Mouse (Mus musculus) thymus, postnatal 10 days (tissue): ENCODE results near the gene Slc4a2.
"Not testable (repeated sequence)": the region's sequence is repeated elsewhere in the genome, so short reads cannot be mapped to it uniquely, and the experiment has no call there.

ENCODE experiments used
- DNase-seq, 2 experiments: peaks; one replicate each; pipeline ENCODE4 v3.0.0; 2021; ENCODE audit warnings: low spot score in 2 of 2

The Slc4a2 gene

DNA sequence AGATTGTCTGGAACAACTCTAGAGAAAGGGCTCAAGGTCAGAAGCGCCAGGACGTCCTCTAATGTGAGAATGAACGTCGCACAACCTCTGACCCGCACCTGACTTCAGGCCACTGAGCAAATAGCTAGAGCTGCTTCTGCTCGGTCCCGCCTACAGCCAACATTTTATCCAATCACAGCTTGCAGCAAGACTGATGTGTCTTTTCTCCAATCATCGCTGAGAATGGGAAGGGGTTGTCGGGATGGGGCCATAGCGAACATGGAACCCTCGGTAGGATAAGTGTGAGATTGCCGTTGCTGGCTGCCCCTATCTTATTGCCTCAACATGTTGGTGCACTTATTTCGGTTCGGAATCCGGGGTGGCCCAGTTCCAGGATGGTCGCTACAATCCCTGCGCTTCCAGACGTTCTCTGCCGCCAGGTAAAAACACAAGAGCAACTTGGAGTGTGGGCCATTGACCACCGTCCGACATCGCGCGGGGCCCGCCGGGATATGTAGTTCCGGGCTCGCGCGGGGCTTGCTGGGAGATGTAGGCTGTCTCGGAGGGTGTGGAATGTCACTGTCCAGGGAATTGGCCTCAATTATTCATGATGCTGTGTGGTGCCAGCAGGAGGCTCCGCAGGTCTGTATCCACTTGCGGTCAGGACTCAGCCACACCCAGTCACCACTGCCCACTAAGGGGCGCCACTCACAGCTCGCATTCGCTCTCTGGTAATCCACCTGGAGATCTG is 29.3 kb upstream of the Slc4a2 start:
- DNase-seq: peak; percentile 87 to 88

DNA sequence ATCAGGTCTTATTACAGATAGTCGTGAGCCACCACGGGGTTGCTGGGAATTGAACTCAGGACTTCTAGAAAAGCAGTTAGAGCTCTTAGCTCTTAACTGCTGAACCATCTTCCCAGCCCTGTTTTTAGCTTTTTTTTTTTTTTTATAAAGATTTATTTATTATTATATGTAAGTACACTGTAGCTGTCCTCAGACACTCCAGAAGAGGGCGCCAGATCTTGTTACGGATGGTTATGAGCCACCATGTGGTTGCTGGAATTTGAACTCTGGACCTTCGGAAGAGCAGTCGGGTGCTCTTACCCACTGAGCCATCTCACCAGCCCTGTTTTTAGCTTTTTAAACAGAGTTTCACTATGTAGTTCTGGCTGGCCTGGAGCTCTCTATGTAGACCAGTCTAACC is 27.4 kb upstream of the Slc4a2 start:
- not testable (repeated sequence) for DNase-seq

DNA sequence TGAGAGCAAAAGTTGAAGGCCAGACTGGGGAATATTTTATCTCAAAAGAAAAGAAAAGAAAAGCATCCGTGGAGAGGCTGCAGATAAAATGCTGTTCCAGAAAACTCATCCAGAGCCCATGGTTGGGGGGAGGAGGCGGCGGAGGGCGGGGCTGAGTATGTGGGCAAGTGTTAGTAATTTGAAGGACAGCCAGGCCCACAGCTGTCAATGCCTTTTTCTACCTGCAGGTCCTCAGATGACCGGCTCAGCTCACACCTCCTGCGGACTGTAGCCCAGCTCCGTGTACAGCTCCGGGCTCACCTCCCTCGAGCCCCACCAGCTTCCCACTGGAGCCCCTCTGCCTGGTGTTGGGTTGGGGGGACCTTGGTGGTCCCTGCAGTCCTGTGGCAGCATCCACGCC is 24.0 kb upstream of the Slc4a2 start:
- DNase-seq: no peak

DNA sequence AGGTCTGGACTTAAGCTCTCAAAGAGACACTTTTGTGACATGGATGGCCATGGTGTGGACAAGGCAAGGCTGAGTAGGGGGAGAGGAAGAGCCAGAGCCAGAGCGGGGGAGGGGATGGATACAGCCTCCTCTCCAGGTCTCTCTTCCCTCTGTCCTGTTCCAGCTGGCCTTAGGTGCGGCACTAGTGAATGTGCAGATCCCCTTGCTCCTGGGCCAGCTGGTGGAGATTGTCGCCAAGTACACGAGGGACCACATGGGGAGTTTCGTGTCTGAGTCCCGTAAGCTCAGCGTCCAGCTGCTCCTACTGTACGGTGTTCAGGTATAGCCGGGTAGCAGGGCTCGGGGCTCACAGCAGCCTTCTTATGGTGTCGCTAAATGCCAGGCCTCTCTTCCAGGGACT is 23.3 kb upstream of the Slc4a2 start:
- DNase-seq: no peak

DNA sequence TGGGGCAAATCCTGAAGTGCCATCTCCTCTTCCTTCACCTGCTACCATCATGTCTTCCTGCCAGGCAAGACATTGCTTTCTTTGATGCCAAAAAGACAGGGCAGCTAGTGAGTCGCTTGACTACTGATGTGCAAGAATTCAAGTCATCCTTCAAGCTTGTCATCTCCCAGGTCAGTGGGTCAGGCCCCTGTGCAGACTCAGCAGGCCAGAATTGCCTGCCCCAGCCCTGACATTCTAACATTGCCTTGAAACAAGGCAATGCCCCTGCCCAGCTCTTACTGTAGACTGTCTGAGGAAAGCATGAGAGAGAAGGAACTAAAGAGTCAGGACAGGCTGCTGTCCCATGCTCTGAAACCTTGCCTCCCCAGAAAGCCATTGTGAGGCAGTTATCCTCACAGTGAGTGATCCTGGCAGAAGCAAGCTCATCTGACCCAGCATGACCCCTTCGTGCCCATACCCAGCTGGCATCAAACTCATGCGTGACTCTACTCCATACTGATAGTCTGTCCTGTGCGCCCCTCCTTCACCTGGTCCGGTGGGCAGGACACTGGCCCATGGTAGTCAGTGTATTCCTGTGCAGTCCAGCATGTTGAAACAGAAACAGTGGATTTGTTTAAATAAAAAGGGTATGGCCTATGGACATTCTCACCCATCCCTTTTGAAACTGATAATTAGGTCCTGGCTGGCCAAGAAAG is 22.6 kb upstream of the Slc4a2 start:
- no peak for DNase-seq

DNA sequence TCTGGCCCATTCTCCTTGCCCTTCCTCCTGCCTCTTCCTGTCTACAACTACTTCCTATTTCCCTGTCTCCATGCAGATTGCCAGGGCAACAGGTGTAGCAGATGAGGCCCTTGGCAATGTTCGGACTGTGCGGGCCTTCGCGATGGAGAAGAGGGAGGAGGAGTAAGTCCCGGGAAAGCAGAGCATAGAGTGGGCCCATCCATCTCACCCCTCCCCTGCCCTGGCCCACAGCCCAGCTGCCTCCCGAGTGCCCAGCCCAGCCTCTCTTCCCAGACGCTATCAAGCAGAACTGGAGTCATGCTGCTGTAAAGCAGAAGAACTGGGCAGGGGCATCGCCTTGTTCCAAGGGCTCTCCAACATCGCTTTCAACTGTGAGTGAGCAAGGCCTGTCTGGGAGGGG is 21.7 kb upstream of the Slc4a2 start:
- no peak for DNase-seq

DNA sequence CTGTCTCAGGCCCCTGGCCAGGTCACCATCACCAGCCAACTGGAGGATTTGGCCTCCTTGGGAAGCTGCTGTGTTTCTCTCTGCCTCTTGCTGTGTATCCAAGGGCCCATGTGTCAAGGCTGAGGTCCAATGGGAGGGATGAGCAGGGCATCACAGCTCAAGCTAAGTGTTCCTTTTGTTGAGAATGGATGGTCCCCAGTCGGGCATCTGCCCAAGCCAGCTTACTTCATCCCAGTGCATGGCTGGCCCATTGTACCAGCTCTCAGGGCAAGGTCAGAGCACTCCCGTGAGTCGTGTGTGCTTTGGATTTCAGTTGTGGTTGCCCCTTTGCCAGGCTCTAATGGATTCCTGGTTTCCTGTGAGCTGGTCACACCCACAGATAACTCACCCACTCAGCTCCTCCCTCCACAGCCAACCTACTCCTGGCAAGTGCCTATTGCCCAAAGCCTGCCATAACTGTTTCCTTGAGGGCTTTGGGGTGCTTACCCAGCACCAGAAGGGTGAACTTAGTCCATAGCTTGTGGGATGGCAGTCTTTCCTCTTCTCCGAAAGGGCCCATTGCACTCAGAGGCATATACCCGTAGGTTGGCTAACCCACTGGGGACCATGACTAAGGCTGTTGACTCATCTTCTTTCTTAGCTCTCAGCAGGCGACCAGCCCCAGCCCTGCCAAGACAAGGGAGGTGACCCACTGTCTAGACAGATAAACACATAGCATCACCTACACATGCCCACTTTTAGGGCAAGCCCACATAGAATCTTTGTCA is 18.9 kb upstream of the Slc4a2 start:
- no peak for DNase-seq

DNA sequence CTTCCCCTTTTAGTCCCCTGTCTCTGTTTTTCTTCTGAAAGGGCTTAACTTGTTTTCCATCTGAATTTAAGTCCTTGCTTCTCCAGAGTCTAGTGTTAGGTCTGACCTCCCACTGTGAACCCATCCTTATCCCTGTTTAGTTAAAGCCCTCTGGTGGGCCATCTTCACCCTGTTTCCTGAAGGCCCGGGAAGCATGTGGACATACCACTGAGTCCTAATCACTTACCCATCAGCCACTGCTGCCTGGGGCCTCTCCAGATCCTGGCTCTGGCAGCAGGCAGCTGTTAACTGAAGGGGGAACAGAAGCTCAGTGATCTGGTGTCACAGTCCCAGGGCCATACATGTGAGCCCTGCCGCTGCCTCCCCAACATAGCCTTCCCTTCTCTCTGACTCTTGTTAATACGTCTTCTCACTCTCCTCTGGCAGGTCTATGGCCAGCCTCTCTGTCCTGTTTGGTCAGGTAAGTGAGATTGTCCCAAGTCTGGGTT is 18.2 kb upstream of the Slc4a2 start:
- no peak for DNase-seq

DNA sequence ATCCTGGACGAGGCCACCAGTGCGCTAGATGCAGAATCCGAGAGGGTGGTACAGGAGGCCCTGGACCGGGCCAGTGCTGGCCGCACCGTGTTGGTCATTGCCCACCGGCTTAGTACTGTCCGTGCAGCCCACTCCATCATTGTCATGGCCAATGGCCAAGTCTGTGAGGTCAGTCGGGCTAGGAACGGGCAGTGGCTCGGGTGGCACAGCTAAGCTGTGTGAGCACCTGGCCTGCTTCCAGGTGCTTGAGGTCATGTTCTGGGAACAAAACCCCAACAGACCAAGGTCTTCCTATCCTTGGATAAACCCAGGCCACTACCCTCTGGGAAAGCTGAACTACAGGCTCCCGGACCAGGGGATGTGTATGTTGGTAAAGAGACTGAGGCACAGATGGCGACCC is 15.0 kb upstream of the Slc4a2 start:
- no peak for DNase-seq

DNA sequence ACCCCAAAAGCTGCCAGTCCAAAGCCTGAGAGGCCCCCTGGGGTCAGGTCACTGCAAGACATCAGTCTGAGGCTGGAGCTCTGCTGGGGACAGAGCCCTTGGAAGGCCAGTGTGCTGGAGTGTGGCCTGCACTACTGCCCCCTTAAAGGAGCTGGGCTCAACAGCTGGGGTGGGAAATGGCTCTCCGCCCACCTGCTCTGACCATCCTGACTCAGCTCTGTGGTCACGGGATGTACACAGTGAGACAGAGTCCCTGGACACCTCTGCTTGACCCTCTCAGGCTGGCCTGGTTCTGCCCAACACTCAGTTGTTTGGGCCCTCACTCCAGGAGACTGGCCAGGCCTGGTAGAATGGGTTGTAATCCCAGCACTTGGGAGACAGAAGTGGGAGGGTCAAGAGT is 14.2 kb upstream of the Slc4a2 start:
- no peak for DNase-seq

DNA sequence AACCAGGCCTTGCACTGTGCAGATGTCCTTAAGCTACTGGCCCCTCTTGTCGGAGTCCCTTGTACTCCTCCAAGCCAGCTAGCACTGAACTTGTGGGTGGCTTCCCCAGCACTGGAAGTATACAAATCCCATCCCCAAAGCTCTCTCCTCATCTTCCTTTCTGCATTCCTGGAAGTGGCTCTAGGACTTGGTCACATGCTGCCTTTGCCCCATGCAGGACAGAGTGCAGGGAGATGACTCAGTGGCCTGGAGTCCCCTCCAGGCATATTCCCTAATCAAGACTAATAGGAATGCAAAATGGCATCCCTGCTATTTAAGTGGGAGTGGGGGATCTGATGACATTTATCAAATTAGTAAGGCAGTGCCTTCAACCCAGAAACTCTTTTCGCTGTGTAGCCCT is 11.6 kb upstream of the Slc4a2 start:
- DNase-seq: no peak

DNA sequence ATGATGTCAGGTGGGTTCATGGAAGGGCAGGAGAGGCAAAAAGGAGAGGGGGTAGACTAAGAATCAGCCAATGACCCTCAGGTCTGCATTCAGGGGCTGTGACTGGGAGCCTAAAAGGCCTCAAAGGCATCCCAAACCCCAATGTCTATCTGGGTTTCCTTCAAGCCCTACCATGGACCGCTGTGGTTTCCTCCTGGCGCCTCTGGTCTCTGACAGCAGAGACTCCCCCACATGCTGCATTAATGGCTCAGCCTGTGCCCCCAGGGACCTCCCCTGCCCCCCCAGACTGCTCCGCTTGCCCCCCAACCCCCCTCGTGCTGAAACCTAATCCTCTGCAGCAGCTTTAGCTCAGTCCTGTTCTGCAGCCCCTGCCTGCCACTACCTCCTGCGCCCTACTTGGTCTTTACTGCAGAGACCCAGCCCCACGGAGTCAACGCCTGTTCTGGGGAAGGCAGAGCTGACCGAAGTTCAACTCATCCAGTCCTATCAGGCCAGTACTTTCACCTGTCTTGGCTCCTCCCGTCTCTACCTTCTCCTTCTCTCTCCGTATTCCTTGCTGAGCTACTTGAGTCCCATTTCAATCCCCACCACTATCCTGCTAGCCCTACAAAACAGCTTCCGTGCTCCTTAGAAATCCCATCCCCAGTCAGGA is 10.5 kb upstream of the Slc4a2 start, which contains the start of gene Asic3:
Asic3 (plus strand) TSS at position 351 of the 652 bp plus-strand sequence.
- DNase-seq: no peak

DNA sequence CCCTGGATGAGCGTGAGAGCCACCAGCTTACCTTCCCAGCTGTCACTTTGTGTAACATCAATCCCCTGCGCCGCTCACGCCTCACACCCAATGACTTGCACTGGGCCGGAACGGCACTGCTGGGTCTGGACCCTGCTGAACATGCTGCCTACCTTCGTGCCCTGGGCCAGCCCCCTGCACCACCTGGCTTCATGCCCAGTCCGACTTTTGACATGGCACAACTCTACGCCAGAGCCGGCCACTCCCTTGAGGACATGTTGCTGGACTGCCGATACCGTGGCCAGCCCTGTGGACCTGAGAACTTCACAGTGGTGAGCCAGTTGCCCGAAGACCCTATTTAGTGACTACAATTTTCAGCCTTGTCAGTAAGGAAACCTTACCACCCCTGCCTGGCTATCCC is 9.7 kb upstream of the Slc4a2 start:
- DNase-seq: no peak

DNA sequence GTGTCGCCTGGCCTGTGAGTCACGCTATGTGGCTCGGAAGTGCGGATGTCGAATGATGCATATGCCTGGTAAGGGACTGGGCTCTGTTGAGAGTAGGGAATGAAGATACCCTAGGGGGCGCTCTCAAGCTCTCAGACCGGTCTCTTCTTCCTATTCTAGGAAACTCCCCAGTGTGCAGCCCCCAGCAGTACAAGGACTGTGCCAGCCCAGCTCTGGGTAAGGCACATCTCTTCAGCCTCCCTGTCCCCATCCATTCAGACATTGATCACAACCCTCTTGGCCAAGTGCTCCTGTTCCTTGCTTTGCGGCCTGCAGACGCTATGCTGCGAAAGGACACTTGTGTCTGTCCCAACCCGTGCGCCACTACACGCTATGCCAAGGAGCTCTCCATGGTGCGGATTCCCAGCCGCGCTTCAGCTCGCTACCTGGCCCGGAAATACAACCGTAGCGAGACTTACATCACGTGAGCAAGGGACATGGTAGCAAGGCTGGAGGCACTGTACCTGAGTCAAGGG is 7.4 kb upstream of the Slc4a2 start:
- peak; percentile 52 to 83 for DNase-seq

DNA sequence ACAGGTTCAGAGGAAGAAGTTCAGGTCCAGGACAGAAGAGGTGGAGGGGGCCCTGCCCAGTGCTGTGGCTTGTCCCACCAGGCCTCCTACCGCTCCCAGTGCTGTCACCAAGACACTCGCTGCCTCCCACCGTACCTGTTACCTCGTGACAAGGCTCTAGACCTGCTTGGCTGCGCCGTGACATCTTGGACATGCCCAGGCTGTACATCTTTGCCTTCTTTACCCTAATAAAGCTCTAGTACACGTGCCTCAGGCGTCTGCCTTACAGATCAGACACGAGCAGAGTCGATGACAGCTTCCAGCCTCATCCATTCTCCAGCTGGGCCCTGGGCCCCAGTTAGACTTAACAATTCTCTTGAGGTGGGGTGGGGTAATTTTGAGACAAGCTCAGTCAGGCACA is 6.0 kb upstream of the Slc4a2 start:
- no peak for DNase-seq

DNA sequence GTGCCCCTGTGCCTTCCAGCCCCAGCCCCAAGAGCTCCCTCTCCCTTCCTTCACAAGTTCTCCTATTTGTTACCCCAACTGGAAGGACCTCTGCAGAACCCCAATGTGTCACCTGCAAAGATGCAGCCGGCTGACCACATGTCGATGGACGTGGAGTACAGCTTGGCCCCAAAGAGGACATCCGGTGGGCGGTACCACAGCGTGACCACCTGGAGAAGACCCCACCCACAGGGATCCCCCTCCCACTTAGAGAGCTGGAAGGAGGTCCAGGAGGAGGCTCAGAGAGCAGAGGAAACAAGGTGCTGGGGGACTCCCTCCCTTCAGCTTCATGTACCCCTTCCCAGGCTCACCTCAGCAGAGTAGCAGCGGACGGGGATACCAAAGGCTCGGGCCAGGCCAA is 3.3 kb upstream of the Slc4a2 start:
- DNase-seq: no peak

DNA sequence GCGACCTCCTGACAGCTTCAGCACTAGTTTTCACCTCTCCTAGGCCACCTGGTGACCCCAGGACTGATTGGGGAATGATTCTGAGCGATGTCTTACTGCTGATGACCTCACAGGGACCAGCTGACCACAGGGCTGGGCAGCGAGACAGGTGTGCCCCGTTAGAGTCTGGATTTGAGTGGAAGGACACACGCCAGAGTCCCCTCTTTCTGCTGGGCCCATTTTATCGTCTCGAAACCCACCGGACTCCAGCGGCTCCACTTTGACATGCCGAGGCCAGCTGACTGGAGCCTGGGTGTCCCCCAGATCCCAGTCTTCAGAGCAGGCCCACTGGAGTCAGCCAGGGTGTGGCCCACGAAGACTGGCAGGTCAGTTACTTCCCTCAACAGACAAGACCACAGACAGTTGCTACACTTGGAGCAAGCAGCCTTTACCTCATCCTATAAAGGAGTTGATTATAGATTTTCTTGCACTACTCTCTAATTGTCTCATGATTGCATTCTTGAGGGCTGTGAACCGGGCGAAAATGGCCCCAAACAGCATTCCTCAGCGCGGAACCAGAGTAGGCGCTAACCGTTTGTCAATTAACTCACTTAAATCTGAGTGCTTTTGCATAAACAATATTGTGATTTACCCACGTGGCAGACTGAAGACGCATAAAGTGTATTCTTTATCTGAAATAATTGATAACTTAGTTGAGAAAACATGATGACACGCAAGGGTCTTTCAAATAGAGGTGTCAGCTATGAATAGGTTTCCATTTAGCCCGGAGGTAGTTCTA is 556 bp downstream of the Slc4a2 start:
- DNase-seq: no peak

DNA sequence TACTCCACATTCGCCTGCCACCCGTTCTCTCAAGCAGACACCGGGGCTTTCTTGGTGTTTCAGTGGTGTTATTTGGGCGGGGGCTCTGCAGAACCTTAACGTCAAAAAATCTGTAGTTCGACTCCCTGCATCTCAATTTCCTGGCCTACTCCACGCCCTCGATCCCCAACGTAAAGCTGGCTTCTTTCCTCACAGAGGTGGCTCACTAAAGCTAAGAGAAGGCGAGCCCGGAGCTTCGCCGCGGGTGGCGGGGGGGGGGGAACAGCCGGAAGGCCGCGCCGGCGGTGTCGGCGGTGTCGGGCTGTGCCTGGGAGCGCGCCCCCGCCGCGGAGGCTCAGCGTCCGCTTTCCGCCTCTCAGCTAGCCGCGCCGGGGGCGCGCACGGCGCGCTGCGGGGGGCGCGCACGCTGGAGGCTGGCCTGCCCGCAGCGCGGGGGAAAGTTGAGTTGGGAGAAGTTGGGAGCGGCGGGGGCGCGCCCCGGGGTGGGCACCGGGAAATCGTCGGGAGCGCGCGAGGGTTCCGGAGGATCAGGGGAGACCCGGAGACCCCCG is 1.3 kb downstream of the Slc4a2 start:
- peak; percentile 80 to 87 for DNase-seq

DNA sequence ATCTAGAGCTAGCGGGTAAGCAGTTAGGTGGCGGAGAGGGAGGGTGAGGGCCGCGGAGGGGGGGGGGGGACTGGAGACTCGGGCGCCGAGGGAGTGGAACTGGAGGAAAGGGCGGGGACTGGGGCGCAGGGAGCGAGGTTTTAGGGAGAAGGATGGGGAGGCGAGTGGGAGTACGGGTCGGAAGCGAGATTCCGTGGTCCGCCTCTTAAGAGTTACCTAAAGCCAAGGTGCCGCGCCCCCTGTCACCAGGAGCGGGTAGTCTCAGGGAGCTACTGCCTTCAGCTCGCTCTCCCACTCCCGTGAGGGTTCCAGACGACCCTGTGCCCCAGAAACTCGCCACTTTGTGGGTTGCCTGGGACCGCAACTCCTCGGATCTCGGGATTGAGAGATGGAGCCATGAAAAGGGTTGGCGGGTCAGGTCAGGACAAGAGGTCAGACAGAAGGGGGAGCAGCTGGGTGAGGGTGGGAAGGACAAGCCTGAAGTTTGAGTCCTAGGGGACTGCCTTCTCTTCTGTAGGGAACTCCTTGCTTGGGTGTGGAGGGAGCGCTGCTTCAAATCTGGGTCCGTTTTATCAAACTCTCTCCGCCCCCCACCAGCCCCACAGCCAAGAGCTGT is 1.9 kb downstream of the Slc4a2 start:
- peak; percentile 68 to 74 for DNase-seq

DNA sequence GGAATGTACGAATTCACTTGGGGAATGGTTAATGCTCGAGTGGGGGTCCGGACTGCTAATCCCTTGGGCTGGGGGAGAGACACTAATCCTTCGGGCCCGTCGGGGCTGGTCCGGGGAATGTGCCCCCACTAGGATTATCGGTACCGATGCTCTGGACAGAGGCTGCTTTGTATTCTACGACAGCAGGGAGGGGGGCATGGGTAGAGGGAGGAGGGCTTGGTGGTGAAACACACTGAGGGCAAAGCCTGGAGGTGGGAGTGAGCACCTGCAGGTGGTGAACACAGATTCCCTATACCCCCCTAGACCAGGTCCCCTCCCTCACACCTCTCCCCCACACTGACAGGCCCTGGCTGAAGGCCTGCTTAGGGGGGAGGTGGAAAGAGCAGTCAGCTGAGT is 2.4 kb downstream of the Slc4a2 start:
- peak in 1 of 2 experiments; percentile 42 for DNase-seq
